Mouse (Mus musculus) regulatory T cell (primary cell): ENCODE data around the gene Gm21953.
"Not testable (repeated sequence)": the region's sequence is repeated elsewhere in the genome, so short reads cannot be mapped to it uniquely, and the experiment has no call there.

Source experiments
- in situ Hi-C: fragments of 300-600 bp; cut with MboI, MseI; formaldehyde crosslinking; loops from one replicate; pipeline ENCODE4 v1.15.1; 2025; ENCODE audit warnings: high pct_unique_total_duplicates

Gm21953 gene

DNA sequence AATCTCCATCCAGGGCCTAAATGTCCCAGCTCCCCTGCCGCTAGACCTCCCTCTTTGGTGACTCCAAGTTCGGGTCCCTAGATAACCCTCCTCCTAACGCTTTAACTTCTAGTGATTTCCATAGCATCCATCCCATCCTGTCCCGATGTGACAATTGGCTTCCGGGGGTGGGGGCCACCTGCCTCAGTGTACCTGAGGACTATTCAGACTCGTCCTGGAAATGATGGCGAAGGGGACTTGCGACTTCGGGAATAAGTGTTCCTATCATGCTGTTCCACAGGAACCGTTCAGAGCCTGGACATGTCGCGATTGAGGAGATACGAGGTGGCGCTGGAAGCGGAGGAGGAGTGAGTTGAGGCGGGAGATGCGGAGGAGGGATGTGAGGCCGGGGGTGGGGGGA lies at the start of gene Gm21953:
TSS of gene Gm21953 (plus strand) at position 301 of the 400 bp plus-strand sequence.
- in situ Hi-C loops, result not testable (repeated sequence)

DNA sequence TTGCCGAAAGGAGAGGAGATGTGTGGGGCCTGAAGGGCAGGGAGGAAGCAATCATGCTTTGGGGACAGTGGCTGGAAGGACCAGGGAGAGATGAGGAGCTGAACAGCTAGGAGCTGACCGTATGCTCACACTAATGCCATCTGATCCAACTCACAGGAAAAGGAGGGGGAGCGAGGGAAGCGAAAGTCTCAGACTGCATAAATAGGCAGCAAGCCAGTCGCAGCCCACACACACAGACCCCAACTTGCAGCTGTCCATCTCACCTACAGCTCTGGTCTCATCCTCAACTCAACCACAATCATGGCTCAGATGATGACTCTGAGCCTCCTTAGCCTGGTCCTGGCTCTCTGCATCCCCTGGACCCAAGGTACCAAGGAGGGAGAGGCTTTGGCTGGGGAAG lies 38.6 kb upstream of the Gm21953 start, which contains the start of gene Ccl21b:
TSS of gene Ccl21b (plus strand) at position 301 of the 400 bp plus-strand sequence.
- in situ Hi-C loops, result not testable (repeated sequence)

DNA sequence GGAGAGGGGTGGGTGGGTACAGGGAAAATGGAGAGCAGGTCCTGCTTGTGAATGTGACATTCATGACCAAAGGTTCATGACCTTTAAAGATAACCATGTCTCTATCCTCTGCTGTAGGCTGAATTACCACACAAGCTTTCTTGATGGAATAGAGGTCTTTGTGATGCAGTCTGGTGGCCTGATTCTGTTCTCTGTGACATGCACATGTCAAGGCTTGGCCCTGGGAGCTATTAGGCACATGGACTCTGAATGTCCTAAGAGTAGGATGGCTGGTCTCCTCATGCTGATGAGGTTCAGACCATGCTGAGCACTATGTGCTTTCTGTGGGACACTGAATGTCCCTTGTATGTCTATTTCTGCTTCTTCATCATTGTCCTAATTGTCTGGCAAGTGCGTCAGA lies 24.0 kb downstream of the Gm21953 start, which contains the start of gene Fam205a3:
TSS of gene Fam205a3 (plus strand) at position 301 of the 400 bp plus-strand sequence.
- in situ Hi-C loops, result not testable (repeated sequence)
